Mouse (Mus musculus): Measurements from ENCODE around the gene Wwc2. TPM values are rescaled to one million over a fixed set of nuclear protein-coding genes. Genes with fewer than 3 reads are reported as not detected.

Gene Wwc2
- polyA plus RNA-seq, 1 experiment from 2014 or later, result 18.0 TPM

- H3K27ac ChIP-seq, result no peak overlapping the region
- WGBS, result 90% methylated on average over 12 of the region's 12 CpGs
- H3K36me3 ChIP-seq, result peaks cover 94% of the 10 kb centered on the region
Measured at GRCm38 (mm10) chr8:47859259-47859658, 131.5 kb downstream of the Wwc2 start.

GRCm38 (mm10) chr8:47853356-47853755, 137.4 kb downstream of the Wwc2 start:
- Histone ChIP-seq H3K9ac (no peak overlapping the region), H3K9me3 (replicated peaks) (no peaks in the 10 kb centered on the region), H3K4me1 (peaks cover 17% of the 10 kb centered on the region), H3K4me2 (no peak overlapping the region), H3K36me3 (peaks cover 80% of the 10 kb centered on the region), H3K27ac (no peak overlapping the region), H3K4me3 (replicated peaks) (no peak overlapping the region), H3K27me3 (no peaks in the 10 kb centered on the region)
- WGBS, result 87% methylated on average over 5 of the region's 5 CpGs
- ATAC-seq (replicated peaks; ENCODE audit: low FRiP score), result no peak

More at GRCm38 (mm10) chr8:47859259-47859658, 131.5 kb downstream of the Wwc2 start:
- H3K9me3 ChIP-seq (replicated peaks), result no peaks in the 10 kb centered on the region
- H3K9ac ChIP-seq, result no peak overlapping the region
- no peak overlapping the region for H3K4me2 ChIP-seq
- no peaks in the 10 kb centered on the region for H3K4me1 ChIP-seq
- no peak for ATAC-seq (replicated peaks; ENCODE audit: low FRiP score)
- no peak overlapping the region for H3K4me3 ChIP-seq (replicated peaks)
- no peaks in the 10 kb centered on the region for H3K27me3 ChIP-seq

GRCm38 (mm10) chr8:47852737-47853136, 138.0 kb downstream of the Wwc2 start:
- Histone ChIP-seq H3K4me2 (no peak overlapping the region), H3K9ac (no peak overlapping the region), H3K36me3 (peaks cover 80% of the 10 kb centered on the region), H3K9me3 (replicated peaks) (no peaks in the 10 kb centered on the region), H3K4me3 (replicated peaks) (no peak overlapping the region), H3K4me1 (peaks cover 17% of the 10 kb centered on the region), H3K27ac (0 out of 2 replicates have a peak overlapping the region, but pooled peaks have one; percentile 76), H3K27me3 (no peaks in the 10 kb centered on the region)
- no peak for ATAC-seq (replicated peaks; ENCODE audit: low FRiP score)
- 70% methylated on average over 5 of the region's 5 CpGs for WGBS

GRCm38 (mm10) chr8:47851824-47852502, 138.8 kb downstream of the Wwc2 start:
- WGBS, result 41% methylated on average over 12 of the region's 12 CpGs
- H3K4me2 ChIP-seq, result peak overlapping the region; percentile 40
- H3K9me3 ChIP-seq (replicated peaks), result no peaks in the 10 kb centered on the region
- peaks cover 80% of the 10 kb centered on the region for H3K36me3 ChIP-seq
- ATAC-seq (replicated peaks; ENCODE audit: low FRiP score), result peak; percentile 63; the same call in 1 of the 2 replicates
- H3K4me3 ChIP-seq (replicated peaks), result peak overlapping the region; percentile 4; the same call in 1 of the 2 replicates
- H3K27ac ChIP-seq, result peak overlapping the region; percentile 76
- H3K4me1 ChIP-seq, result peaks cover 17% of the 10 kb centered on the region
- H3K9ac ChIP-seq, result no peak overlapping the region
- H3K27me3 ChIP-seq, result no peaks in the 10 kb centered on the region

GRCm38 (mm10) chr8:47849842-47850241, 140.9 kb downstream of the Wwc2 start:
- peaks cover 80% of the 10 kb centered on the region for H3K36me3 ChIP-seq
- no peak for ATAC-seq (replicated peaks; ENCODE audit: low FRiP score)
- no peaks in the 10 kb centered on the region for H3K27me3 ChIP-seq
- WGBS, result 82% methylated on average over 8 of the region's 8 CpGs
- H3K4me2 ChIP-seq, result no peak overlapping the region
- H3K4me3 ChIP-seq (replicated peaks), result no peak overlapping the region
- H3K4me1 ChIP-seq, result peaks cover 26% of the 10 kb centered on the region
- H3K9me3 ChIP-seq (replicated peaks), result no peaks in the 10 kb centered on the region
- no peak overlapping the region for H3K27ac ChIP-seq
- H3K9ac ChIP-seq, result no peak overlapping the region

- Histone ChIP-seq H3K9ac (no peak overlapping the region), H3K4me2 (no peak overlapping the region), H3K4me3 (replicated peaks) (no peak overlapping the region), H3K36me3 (peaks cover 85% of the 10 kb centered on the region), H3K27ac (no peak overlapping the region), H3K4me1 (peaks cover 23% of the 10 kb centered on the region), H3K27me3 (no peaks in the 10 kb centered on the region), H3K9me3 (replicated peaks) (no peaks in the 10 kb centered on the region)
- no peak for ATAC-seq (replicated peaks; ENCODE audit: low FRiP score)
- 91% methylated on average over 6 of the region's 6 CpGs for WGBS
Measured at GRCm38 (mm10) chr8:47847931-47848330, 142.8 kb downstream of the Wwc2 start.

GRCm38 (mm10) chr8:47847161-47847560, 143.6 kb downstream of the Wwc2 start:
- WGBS, result 94% methylated on average over 14 of the region's 14 CpGs

GRCm38 (mm10) chr8:47845956-47846355, 144.8 kb downstream of the Wwc2 start:
- ATAC-seq (replicated peaks; ENCODE audit: low FRiP score), result no peak; the same call in 1 of the 2 replicates
- H3K27ac ChIP-seq, result 0 out of 2 replicates have a peak overlapping the region, but pooled peaks have one; percentile 16
- H3K4me2 ChIP-seq, result no peak overlapping the region
- no peak overlapping the region for H3K4me3 ChIP-seq (replicated peaks)
- H3K4me1 ChIP-seq, result peaks cover 10% of the 10 kb centered on the region; the same call in 1 of the 2 replicates
- 47% methylated on average over 13 of the region's 13 CpGs for WGBS
- no peak overlapping the region for H3K9ac ChIP-seq
- H3K9me3 ChIP-seq (replicated peaks), result no peaks in the 10 kb centered on the region
- no peaks in the 10 kb centered on the region for H3K27me3 ChIP-seq
- peaks cover 92% of the 10 kb centered on the region for H3K36me3 ChIP-seq

More at GRCm38 (mm10) chr8:47847161-47847560, 143.6 kb downstream of the Wwc2 start:
- Histone ChIP-seq H3K27me3 (no peaks in the 10 kb centered on the region), H3K4me1 (peaks cover 15% of the 10 kb centered on the region), H3K9me3 (replicated peaks) (no peaks in the 10 kb centered on the region), H3K9ac (no peak overlapping the region), H3K36me3 (peaks cover 92% of the 10 kb centered on the region), H3K4me3 (replicated peaks) (no peak overlapping the region), H3K4me2 (no peak overlapping the region), H3K27ac (no peak overlapping the region)
- ATAC-seq (replicated peaks; ENCODE audit: low FRiP score), result no peak

GRCm38 (mm10) chr8:47843651-47844050, 147.1 kb downstream of the Wwc2 start:
- ATAC-seq (replicated peaks; ENCODE audit: low FRiP score), result no peak
- H3K36me3 ChIP-seq, result peaks cover 91% of the 10 kb centered on the region
- H3K4me2 ChIP-seq, result no peak overlapping the region
- no peak overlapping the region for H3K27ac ChIP-seq
- no peaks in the 10 kb centered on the region for H3K9me3 ChIP-seq (replicated peaks)
- WGBS, result 95% methylated on average over 10 of the region's 10 CpGs
- H3K27me3 ChIP-seq, result no peaks in the 10 kb centered on the region
- no peak overlapping the region for H3K4me3 ChIP-seq (replicated peaks)
- H3K4me1 ChIP-seq, result peaks cover 10% of the 10 kb centered on the region; the same call in 1 of the 2 replicates
- H3K9ac ChIP-seq, result no peak overlapping the region

- 81% methylated on average over 7 of the region's 7 CpGs for WGBS
- H3K36me3 ChIP-seq, result peaks cover 90% of the 10 kb centered on the region
Measured at GRCm38 (mm10) chr8:47843063-47843462, 147.7 kb downstream of the Wwc2 start.

GRCm38 (mm10) chr8:47833944-47834343, 156.8 kb downstream of the Wwc2 start:
- H3K4me2 ChIP-seq, result no peak overlapping the region
- 0 out of 2 replicates have a peak overlapping the region, but pooled peaks have one; percentile 18 for H3K27ac ChIP-seq
- H3K27me3 ChIP-seq, result no peaks in the 10 kb centered on the region
- no peak overlapping the region for H3K9ac ChIP-seq
- ATAC-seq (replicated peaks; ENCODE audit: low FRiP score), result peak; percentile 27; the same call in 1 of the 2 replicates
- H3K4me3 ChIP-seq (replicated peaks), result no peak overlapping the region
- peaks cover 10% of the 10 kb centered on the region; the same call in 1 of the 2 replicates for H3K4me1 ChIP-seq
- peaks cover 60% of the 10 kb centered on the region for H3K36me3 ChIP-seq
- no peaks in the 10 kb centered on the region for H3K9me3 ChIP-seq (replicated peaks)
- WGBS, result 38% methylated on average over 1 of the region's 1 CpGs

More at GRCm38 (mm10) chr8:47843063-47843462, 147.7 kb downstream of the Wwc2 start:
- Histone ChIP-seq H3K27ac (no peak overlapping the region), H3K4me3 (replicated peaks) (no peak overlapping the region), H3K9me3 (replicated peaks) (no peaks in the 10 kb centered on the region), H3K27me3 (no peaks in the 10 kb centered on the region), H3K4me2 (no peak overlapping the region), H3K4me1 (peaks cover 10% of the 10 kb centered on the region; the same call in 1 of the 2 replicates), H3K9ac (no peak overlapping the region)
- no peak for ATAC-seq (replicated peaks; ENCODE audit: low FRiP score)

- no peak overlapping the region for H3K9ac ChIP-seq
- no peak overlapping the region for H3K4me2 ChIP-seq
- H3K27ac ChIP-seq, result no peak overlapping the region
- no peaks in the 10 kb centered on the region for H3K9me3 ChIP-seq (replicated peaks)
- H3K4me3 ChIP-seq (replicated peaks), result no peak overlapping the region
- no peak for ATAC-seq (replicated peaks; ENCODE audit: low FRiP score)
- H3K4me1 ChIP-seq, result peaks cover 16% of the 10 kb centered on the region
- H3K27me3 ChIP-seq, result no peaks in the 10 kb centered on the region
- H3K36me3 ChIP-seq, result peaks cover 62% of the 10 kb centered on the region
- 76% methylated on average over 6 of the region's 6 CpGs for WGBS
Measured at GRCm38 (mm10) chr8:47832616-47833015, 158.1 kb downstream of the Wwc2 start.
